Mouse (Mus musculus) heart, postnatal 0 days (tissue): ENCODE measurements around the gene Gdf2. TPM values are rescaled to one million over a fixed set of nuclear protein-coding genes. Genes with fewer than 3 reads are reported as not detected.

Source experiments
- ATAC-seq: fragments of 200-750 bp; cut with Nextera tagmentation; 2 replicates; pipeline ENCODE4 v1.8.0; 2017; ENCODE audit warnings: low read depth, moderate number of reproducible peaks, moderate library complexity; ENCODE audit not compliant: insufficient read depth
- DNase-seq: peaks from one replicate; pipeline ENCODE4 v3.0.0-alpha.2; 2016; ENCODE audit warnings: low spot score
- H3K27ac ChIP-seq: fragments of 300-500 bp; sonication (generic); 2 replicates; pipeline ENCODE4 v1.5.1; 2014; ENCODE audit warnings: low read depth, mild to moderate bottlenecking
- H3K27me3 ChIP-seq: fragments of 300-500 bp; sonication (generic); 2 replicates; pipeline ENCODE4 v1.6.1; 2014; ENCODE audit warnings: low read length, mixed read lengths; ENCODE audit not compliant: control insufficient read depth, insufficient read depth
- H3K36me3 ChIP-seq: fragments of 300-500 bp; sonication (generic); replicated peaks from 2 replicates; pipeline ENCODE4 v1.6.1; 2014; ENCODE audit warnings: low read length, mixed read lengths; ENCODE audit not compliant: control insufficient read depth, insufficient read depth
- H3K4me1 ChIP-seq: fragments of 300-500 bp; sonication (generic); 2 replicates; pipeline ENCODE4 v1.6.1; 2014; ENCODE audit warnings: antibody characterized with exemption; ENCODE audit not compliant: control insufficient read depth, insufficient read depth
- H3K4me2 ChIP-seq: fragments of 300-500 bp; sonication (generic); 2 replicates; pipeline ENCODE4 v1.6.1; 2014; ENCODE audit warnings: low read depth, mild to moderate bottlenecking, low read length, moderate library complexity
- H3K4me3 ChIP-seq: fragments of 300-500 bp; sonication (generic); 2 replicates; pipeline ENCODE4 v1.5.1; 2014; ENCODE audit warnings: low read depth, low read length
- H3K9ac ChIP-seq: fragments of 300-500 bp; sonication (generic); replicated peaks from 2 replicates; pipeline ENCODE4 v1.6.1; 2014; ENCODE audit warnings: low read depth, low read length, mixed read lengths
- H3K9me3 ChIP-seq: fragments of 300-500 bp; sonication (generic); replicated peaks from 2 replicates; pipeline ENCODE4 v1.6.1; 2016; ENCODE audit warnings: low read length; ENCODE audit not compliant: control insufficient read depth
- CTCF ChIP-seq: IDR thresholded peaks from 2 replicates; pipeline ENCODE4 v1.5.1; 2016; ENCODE audit warnings: antibody characterized with exemption, control low read depth, low read depth
- EP300 ChIP-seq: IDR thresholded peaks from 2 replicates; pipeline ENCODE4 v1.6.1; 2016; ENCODE audit warnings: antibody characterized with exemption, low read depth
- WGBS: fragments of 180-500 bp; shearing (Covaris S2); extraction: QIAGEN DNeasy Blood & Tissue Kit; methylation state at CpG from one replicate; pipeline ENCODE4 v1.1.7; 2014; 5-methylcytosine and 5-hydroxymethylcytosine counted together
- polyA plus RNA-seq: library from polyadenylated mRNA; unstranded; fragments of >200 nt; fragmentation: Nextera tagmentation; extraction: Ambion mirVana; gene quantifications from 2 replicates; pipeline ENCODE4 v1.2.1, GENCODE M21; 2015
- total RNA-seq: library from RNA; depleted of rRNA; stranded (reverse); fragments of >200 nt; gene quantifications from 2 replicates; pipeline ENCODE4 v1.2.3, GENCODE M21; 2014; ENCODE audit warnings: low replicate concordance; rRNA removed

Gdf2 gene
- total RNA-seq (0.12 and 3.0 TPM in 2 replicates), polyA plus RNA-seq (0.25 and 0.27 TPM in 2 replicates)

- no peaks in the 10 kb centered on the region for H3K36me3 ChIP-seq
- no peak for DNase-seq
- H3K4me3 ChIP-seq = no peak within 1 kb of the TSS
- TF ChIP-seq CTCF (no peak), EP300 (no peak)
- no peak within 1 kb of the TSS for H3K9ac ChIP-seq
- H3K27me3 ChIP-seq = 0 out of 2 replicates have a peak, but pooled peaks cover 5% of the 10 kb centered on the region
- peak; percentile 28; the same call in 1 of the 2 replicates for ATAC-seq
- H3K4me2 ChIP-seq = no peak within 1 kb of the TSS
- no peak within 1 kb of the TSS for H3K27ac ChIP-seq
- no peaks in the 10 kb centered on the region for H3K9me3 ChIP-seq
- no peaks in the 10 kb centered on the region for H3K4me1 ChIP-seq
- WGBS = 22% methylated on average over 8 of the region's 8 CpGs
Measured at GRCm38 (mm10) chr14:33940739-33941138, at the start of gene Gdf2. Gene Gdf2 (plus strand): TSS chr14:33941039.

- TF ChIP-seq EP300 (no peak), CTCF (no peak)
- Histone ChIP-seq H3K9me3 (no peaks in the 10 kb centered on the region), H3K4me2 (no peak overlapping the region), H3K4me3 (no peak overlapping the region), H3K27ac (no peak overlapping the region), H3K4me1 (no peaks in the 10 kb centered on the region), H3K36me3 (no peaks in the 10 kb centered on the region), H3K9ac (no peak overlapping the region), H3K27me3 (no peaks in the 10 kb centered on the region)
- WGBS = 71% methylated on average over 3 of the region's 3 CpGs
- DNase-seq = no peak
- ATAC-seq = no peak
Measured at GRCm38 (mm10) chr14:33891507-33891906, 49.3 kb upstream of the Gdf2 start.

GRCm38 (mm10) chr14:33895777-33896176 is 45.1 kb upstream of the Gdf2 start:
- no peak overlapping the region for H3K4me3 ChIP-seq
- DNase-seq = no peak
- no peak for ATAC-seq
- no peak overlapping the region for H3K9ac ChIP-seq
- H3K4me2 ChIP-seq = no peak overlapping the region
- WGBS = 88% methylated on average over 5 of the region's 5 CpGs
- H3K36me3 ChIP-seq = no peaks in the 10 kb centered on the region
- H3K27ac ChIP-seq = no peak overlapping the region
- no peaks in the 10 kb centered on the region for H3K9me3 ChIP-seq
- H3K4me1 ChIP-seq = no peaks in the 10 kb centered on the region
- no peaks in the 10 kb centered on the region for H3K27me3 ChIP-seq
- TF ChIP-seq CTCF (no peak), EP300 (no peak)

GRCm38 (mm10) chr14:33896628-33897300 is 44.1 kb upstream of the Gdf2 start:
- no peaks in the 10 kb centered on the region for H3K9me3 ChIP-seq
- no peak for TF ChIP-seq EP300
- TF ChIP-seq CTCF = no peak
- no peaks in the 10 kb centered on the region for H3K36me3 ChIP-seq
- peak; percentile 35 for DNase-seq
- H3K27ac ChIP-seq = no peak overlapping the region
- no peak overlapping the region for H3K4me2 ChIP-seq
- no peak overlapping the region for H3K4me3 ChIP-seq
- no peak overlapping the region for H3K9ac ChIP-seq
- 30% methylated on average over 9 of the region's 9 CpGs for WGBS
- ATAC-seq = no peak
- H3K4me1 ChIP-seq = no peaks in the 10 kb centered on the region
- H3K27me3 ChIP-seq = no peaks in the 10 kb centered on the region

GRCm38 (mm10) chr14:33902783-33903182 is 38.1 kb upstream of the Gdf2 start:
- no peaks in the 10 kb centered on the region for H3K4me1 ChIP-seq
- no peaks in the 10 kb centered on the region for H3K27me3 ChIP-seq
- TF ChIP-seq CTCF = no peak
- TF ChIP-seq EP300 = no peak
- no peaks in the 10 kb centered on the region for H3K9me3 ChIP-seq
- no peak overlapping the region for H3K4me3 ChIP-seq
- H3K27ac ChIP-seq = no peak overlapping the region
- no peaks in the 10 kb centered on the region for H3K36me3 ChIP-seq
- H3K9ac ChIP-seq = no peak overlapping the region
- WGBS = 76% methylated on average over 4 of the region's 4 CpGs
- H3K4me2 ChIP-seq = no peak overlapping the region
- DNase-seq = no peak
- ATAC-seq = no peak

GRCm38 (mm10) chr14:33903199-33903598 is 37.6 kb upstream of the Gdf2 start:
- H3K27ac ChIP-seq = no peak overlapping the region
- no peaks in the 10 kb centered on the region for H3K9me3 ChIP-seq
- H3K27me3 ChIP-seq = no peaks in the 10 kb centered on the region
- no peaks in the 10 kb centered on the region for H3K36me3 ChIP-seq
- no peak for ATAC-seq
- no peak overlapping the region for H3K4me2 ChIP-seq
- no peak overlapping the region for H3K4me3 ChIP-seq
- no peak for TF ChIP-seq EP300
- TF ChIP-seq CTCF = no peak
- DNase-seq = no peak
- H3K4me1 ChIP-seq = no peaks in the 10 kb centered on the region
- H3K9ac ChIP-seq = no peak overlapping the region
- WGBS = 70% methylated on average over 1 of the region's 1 CpGs
